Mouse (Mus musculus) retina, postnatal 7 days (tissue): ENCODE measurements around the gene Gemin6.
A peak's percentile ranks its signal among the peaks of the same experiment; 100 is the strongest.
"Not testable (repeated sequence)": the region's sequence is repeated elsewhere in the genome, so short reads cannot be mapped to it uniquely, and the experiment has no call there.

Experiments
- DNase-seq: peaks from one replicate; pipeline ENCODE4 v3.0.0-alpha.2; 2012; ENCODE audit warnings: low read depth, low spot score

Gene Gemin6

DNA sequence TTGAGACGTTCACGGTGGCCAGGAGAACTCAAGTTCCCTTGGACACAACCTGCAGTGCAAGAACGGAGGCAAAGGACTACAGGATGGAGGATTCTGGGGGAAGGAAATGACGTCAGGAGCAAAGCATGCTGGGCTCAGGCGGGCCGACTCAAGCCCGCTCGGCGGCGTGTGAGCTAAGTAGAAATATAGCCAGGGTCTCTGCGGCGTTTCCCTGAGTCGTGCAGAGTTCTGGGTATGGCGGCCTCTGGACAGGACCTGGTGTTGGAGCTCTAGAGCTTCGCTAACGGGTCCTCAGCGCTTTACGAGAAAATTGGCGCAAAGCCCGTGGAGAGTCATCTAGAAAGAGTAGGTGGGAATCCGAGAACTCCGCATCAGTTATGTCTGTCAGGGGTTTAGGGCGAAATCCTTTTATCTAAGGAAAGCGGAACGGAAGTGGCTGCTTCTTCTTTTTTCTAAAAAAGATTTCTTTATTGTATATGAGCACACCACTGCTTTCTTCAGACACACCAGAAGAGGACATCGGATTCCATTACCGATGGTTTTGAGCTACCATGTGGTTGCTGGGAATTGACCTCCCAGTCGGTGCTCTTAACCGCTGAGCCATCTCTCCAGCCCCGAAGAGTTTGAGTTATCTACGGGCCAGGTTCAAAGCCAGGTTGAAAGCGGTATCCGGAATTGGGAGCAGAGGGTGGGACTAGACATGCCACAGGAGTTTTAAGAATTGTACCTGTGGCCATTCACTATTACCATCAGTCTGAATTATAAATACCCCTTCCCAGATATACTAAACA lies at the start of gene Gemin6:
Gene Gemin6, plus strand, starts transcription at position 116 of the 791 bp plus-strand sequence.
- DNase-seq, result peak; percentile 80

DNA sequence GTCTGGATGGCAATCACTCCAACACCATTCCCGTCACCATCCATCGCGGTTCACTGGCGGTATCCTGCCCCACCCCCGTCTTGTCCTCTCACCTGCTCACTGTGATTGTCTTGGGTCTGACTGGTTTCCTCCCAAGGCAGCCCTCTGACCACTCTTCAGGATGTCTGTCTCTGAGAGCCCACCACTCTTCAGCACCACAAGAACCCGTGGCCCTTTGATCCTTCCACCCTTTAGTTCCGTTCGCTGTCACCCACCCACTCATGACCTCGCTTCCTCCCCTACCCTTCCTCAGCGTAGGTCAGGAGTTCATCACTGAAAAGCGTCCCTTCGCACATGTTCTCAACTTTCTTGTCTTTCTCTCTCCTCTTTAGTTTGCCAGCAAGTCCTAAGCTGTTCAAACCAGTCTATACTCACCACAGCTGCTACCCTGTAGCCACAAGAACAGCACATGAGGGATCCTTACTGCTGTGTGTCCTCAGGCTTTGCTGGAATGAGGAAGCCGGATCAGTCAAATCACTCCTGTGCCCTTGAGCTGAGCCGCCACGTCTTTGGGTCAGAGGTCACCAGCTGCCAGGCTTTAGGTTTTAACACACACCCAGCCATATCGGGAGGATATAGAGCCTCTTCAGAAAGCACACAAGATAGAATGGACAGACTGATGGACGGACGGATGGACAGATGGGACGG lies 49.4 kb upstream of the Gemin6 start:
- no peak for DNase-seq

DNA sequence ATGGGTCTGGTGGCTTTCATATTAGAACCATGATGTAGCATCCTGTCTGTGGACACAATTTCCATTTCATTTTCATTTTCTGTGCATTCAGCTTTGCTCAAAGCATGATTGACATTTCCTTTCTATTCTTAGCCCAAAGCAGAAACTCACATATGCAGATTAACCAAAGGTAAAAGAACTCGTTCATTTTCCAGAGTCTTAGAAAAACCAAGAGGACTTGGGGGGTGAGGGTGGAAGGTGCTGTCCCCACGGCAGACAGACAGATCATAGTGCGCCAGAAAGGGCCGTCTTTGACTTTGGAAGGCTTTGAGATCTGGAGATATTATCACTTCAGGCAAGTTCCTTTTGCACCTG lies 48.9 kb upstream of the Gemin6 start:
- no peak for DNase-seq

DNA sequence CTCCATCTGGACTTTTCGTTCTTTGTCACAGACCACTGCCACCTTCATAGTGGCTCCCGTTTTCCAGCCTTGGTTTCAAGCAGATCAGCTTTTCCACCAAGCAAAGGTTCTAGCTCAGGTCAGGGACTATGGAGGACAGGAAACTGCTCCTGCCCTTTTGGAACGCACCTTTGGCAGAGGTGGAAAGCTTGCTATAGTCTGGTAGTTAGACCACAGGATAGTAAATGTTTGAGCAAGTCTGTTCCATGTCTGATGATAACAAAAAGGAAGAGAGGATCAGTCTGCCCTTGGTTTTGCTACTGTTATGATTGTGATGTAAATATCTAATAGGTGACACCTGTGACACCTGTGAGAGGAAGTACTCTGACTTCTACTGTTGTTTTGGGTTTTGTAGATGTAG lies 48.3 kb upstream of the Gemin6 start:
- no peak for DNase-seq

DNA sequence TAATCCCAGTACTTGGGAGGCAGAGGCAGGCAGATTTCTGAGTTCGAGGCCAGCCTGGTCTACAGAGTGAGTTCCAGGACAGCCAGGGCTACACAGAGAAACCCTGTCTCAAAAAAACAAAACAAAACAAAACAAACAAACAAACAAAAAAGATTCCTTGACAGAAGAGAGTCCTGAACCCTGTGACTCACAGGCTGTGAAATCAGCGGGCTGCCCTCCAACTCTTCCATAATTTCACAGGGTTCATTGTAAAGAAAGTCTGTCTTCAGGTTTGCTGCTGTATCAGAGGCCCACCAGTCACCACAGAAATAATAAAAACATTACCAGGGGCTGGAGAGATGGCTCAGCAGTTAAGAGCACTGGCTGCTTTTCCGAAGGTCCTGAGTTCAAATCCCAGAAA lies 45.4 kb upstream of the Gemin6 start:
- DNase-seq, result not testable (repeated sequence)

DNA sequence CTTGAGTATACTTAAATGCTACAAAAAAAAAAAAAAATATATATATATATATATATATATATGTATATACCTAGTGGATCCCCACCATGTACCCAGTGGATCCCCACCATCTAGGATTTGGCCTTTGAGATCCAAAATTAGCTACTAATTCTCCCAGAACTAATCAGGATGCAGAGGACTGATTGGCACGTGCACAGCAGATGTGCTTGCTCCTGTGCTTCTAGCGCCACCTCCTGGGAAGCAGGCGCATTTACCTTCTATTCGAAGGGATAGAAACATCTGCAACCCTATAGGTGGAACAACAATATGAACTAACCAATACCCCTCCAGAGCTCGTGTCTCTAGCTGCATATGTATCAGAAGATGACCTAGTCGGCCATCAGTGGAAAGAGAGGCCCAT lies 44.3 kb upstream of the Gemin6 start:
- peak; percentile 63 for DNase-seq

DNA sequence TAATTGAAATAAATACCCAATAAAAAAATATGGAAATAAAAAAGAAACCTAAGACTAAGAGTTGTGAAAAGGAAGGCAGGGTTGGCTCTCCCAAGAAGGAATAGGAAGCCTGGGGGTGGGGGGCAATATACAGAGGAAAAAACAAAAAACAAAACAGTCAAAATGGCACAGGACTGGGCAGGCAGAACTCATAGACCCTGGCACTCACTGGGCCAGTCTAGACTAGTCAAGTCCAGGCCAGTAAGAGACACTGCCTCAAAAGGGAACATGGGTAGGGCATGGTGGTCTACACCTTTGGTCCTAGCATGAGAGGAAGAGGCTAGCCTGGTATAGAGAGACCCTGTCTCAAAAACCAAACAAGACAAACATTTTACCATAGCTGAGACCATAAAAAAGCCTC lies 43.8 kb upstream of the Gemin6 start:
- DNase-seq, result no peak

DNA sequence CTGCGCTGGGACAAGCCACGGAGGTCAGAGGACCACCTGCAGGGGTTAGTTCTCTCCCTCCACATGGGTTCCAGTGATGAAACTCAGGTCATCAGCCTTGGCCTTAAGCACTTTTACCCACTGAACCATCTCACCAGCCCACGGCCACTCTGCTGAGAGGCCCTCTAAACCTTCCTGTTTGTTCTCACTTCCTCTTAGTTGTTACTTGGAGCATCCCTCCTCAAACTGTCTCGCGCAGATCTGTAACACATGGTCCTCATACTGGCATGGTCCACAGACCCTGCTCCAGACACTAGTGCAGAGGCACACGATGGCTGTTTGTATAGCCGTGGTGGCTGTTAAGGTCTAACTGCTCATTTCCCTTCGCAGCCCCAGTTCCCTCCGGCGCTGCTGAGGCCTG lies 40.6 kb upstream of the Gemin6 start:
- DNase-seq, result no peak

DNA sequence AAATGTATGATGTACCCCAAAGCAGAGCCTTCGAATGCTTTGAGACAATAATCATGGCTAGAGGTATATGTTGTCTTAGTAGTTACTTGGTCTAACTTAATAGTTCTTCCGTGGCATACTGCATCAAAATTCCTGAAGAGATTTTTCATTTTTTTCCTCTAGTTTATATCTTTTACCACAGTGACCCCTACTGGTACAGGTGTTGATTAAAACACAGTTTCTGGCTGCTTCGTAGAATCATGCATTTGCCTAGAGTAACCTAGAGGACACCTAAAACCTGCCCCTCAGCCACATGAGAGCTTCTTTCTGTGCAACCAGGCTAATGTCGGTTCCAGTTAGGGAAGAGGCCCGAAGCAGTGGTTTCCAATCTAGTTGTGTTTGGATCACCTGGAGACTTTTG lies 31.2 kb upstream of the Gemin6 start:
- no peak for DNase-seq

DNA sequence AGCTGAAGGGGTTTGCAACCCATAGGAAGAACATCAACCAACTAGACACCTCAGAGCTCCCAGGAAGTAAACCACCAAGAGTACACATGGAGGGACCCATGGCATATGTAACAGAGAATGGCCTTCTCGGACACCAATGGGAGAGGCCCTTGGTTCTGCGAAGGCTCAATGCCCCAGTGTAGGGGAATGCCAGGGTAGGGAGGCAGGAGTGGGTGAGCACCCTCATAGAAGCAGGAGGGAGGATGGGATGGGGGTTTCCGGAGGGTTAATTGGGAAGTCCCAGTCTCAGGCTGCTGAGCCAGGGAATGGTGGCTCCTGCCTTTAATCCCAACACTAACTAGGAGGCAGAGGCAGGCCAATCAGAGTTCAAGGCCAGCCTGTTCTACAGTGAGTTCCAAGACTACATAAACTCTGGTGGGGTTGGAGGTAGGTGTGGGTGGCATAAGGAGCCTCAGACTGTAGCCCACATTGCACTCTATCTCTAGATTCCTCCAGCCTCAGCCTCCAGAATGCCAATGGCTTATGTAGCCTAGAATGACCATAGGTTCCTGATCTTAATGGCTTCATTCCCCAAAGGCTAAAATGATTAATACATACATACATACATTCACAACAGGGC lies 25.0 kb upstream of the Gemin6 start:
- DNase-seq, result no peak

DNA sequence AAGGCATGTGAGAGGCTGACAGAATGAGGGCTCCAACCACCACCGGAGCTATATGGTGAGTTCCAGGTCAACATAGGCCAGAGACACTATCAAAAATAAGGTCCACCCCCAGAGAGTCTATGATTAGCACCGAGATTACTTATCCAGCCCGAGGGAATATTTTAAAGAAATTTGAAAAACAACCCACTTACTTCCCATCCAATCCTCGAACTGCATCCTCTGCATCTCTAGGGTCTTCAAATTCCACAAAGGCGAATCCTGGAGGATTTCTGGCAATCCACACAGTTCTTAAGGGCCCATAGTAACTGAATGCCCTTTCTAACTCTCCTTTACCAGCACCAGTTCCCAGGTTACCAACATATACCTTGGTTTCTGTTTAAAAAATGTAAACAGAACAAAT lies 18.6 kb upstream of the Gemin6 start:
- DNase-seq, result no peak

DNA sequence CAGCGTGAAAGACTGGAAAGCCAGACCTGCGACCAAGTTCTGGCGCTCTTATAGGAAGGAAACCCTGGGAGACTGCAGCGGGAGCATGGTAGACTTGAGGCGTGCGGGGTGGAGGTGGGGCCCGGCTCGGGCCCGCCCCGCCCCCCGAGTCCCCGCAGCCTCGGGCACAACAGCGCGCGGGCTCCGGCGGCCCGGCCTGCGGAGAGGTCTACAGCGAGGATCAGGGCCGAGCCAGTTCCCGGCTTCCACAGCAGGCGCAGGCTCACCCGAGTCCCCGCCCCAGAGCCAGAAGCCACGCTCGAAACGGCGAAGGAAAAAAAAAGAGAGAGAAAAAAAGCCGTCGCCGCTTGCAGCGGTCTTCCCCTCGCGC lies 18.0 kb upstream of the Gemin6 start:
- no peak for DNase-seq

DNA sequence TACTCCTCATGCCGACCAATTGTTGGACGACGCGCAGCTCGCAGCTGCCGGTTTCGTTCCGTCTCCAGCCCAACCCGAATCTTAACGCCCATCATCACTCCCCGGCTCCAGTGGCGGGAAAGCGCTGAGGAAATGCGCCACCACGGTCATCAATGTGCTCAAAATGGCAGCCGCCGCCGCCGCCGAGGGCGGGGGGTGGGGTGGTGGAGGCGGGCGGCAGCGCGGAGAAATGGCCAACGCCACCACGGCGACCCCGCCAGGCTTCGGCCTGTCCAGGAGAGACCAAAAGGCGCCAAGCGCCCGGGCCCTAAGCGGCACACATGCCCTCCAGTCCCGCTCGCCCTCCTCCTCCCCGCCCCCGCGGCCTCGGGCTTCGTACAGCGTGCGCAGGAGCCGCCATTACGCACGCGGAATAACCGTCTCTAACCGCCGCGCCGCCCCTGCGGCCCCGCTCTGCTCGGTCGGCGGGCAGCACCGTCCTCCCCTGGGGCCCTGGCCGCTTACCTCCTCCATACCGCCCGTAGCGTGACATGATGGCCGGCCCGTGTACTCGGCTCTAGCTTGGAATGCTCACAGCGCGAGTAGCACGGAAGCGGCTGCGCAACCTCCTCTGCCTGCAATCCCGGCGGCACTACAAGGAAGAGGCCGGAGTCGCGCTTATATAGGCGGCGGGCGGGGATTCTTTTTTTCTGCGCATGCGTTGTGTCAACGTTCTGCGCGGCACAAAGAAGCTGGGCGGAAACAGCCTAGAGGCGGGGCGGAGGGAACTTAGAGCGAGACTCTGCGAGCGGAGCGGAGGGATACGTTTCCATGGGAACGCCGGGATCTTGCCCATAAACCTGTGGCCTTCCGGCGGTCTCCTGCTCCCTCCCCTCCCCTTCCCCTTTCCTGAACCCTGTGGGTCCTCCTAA lies 17.3 kb upstream of the Gemin6 start, which contains the start of the genes Srsf7 and Ttc39d:
Gene Srsf7, minus strand, starts transcription at position 637 of the 911 bp plus-strand sequence.
Gene Ttc39d, plus strand, starts transcription at position 790 of the 911 bp plus-strand sequence.
- peak; percentile 98 for DNase-seq

DNA sequence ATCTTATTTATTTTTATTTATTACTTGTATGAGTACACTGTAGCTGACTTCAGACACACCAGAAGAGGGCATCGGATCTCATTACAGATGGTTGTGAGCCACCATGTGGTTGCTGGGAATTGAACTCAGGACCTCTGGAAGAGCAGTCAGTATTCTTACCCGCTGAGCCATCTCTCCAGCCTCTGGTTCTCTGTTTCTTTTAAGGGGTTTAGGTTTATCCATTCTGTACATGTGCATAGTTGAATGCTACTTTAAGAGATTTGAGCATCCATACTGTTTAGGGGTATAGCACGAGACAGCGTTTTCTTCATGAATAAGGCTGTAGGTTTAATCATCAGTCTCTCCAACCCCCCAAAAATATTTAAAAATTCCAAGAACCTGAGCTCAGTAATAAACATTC lies 10.2 kb upstream of the Gemin6 start:
- not testable (repeated sequence) for DNase-seq

DNA sequence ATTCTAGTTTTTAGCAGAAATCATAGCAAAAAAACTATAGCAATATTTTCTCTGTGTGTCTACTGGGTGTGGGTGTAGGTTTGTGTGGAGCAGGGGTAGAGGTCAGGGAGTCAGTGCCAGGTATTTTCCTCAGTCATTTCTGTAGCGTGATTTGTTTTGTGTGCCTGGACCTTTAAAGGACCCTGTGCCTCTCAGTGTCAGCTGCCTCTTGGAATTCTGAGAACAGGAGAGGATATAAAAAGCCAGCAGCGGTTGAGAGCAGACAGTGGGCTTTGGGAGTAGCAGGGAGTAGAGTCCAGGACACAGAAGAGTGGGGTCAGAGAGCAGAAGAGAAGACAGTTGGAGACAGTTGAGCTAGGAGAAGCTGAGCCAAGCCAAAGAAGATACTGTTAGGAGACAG lies 4.1 kb upstream of the Gemin6 start:
- no peak for DNase-seq

DNA sequence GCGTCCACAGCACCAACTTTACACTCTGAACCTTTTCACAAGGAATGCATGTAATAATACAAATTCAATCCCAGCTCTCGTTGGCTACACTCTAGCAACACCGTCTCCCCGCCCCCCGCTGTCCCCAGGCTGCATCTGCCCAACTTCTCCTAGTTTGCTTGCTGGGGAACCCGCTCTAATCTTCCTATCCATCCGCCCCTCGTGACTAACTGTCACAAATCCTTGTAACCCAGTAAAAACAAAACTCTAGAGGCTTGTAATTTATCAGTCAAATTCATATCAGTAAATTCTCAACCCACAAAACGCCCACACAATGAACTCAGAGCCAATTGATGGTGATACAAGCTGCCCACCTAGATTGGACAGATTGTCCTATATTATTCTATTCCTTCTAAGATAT lies 3.0 kb upstream of the Gemin6 start:
- DNase-seq, result no peak

DNA sequence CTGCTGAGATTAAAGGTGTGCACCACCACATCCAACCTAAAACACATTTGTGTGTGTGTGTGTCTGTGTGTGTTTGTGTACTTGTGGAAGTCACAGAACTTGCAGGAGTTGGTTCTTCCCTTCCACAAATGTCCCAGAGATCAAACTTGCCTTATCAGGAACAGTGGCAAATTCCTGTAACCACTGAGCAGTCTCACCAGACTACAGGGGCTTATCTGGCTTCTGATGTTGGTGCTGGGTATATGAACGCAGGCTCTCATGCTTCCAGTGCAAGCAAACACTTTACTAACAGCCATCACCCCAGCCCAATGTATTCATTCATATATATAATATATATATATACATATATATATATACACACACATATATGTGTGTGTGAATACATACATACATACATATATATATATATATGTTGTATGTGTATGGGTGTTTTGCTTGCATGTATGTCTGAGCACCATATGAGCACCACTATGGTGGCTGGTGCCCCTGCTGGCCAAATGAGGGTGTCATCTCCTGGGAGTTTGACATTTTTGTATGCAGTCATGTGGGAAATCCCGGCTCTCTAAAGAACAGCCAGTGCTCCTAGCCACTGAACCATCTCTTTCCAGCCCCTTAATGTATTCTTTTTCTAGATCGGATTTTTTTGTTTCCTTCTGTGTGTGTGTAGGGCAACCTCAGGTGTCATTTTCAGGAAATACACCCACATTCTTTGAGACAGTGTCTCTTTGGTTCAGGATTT lies 2.2 kb upstream of the Gemin6 start:
- no peak for DNase-seq

DNA sequence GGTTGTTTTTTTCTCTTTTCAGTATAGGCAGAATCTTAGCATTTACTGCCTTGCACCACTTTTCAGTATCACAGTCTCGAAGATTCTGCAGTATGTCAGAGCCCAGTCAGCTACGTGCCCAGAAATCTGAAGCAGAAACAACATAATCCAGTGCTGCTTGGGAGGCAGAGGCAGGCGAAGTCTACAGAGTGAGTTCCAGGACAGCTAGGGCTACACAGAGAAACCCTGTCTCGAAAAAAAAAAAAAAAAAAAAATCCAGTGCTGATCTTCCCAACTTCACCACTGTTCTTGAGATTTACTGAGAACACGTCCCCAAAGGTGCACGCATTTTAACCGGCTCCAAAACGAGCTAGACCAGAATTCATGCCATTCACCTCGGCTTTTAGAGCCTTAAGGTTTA lies 412 bp upstream of the Gemin6 start:
- no peak for DNase-seq

DNA sequence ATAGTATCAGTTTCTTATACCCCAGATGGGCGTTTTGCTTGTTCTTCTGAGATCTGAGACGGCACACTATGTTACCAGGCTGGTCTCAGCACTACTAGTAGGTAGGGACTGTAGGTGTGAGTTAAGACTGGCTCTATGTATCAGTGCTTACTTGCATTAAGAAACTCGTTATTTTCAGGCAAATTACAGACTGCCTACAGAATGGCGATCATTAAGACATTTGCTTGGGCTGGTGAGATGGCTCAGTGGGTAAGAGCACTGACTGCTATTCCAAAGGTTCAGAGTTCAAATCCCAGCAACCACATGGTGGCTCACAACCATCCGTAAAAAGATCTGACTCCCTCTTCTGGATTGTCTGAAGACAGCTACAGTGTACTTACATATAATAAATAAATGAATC lies 901 bp downstream of the Gemin6 start:
- DNase-seq, result not testable (repeated sequence)

DNA sequence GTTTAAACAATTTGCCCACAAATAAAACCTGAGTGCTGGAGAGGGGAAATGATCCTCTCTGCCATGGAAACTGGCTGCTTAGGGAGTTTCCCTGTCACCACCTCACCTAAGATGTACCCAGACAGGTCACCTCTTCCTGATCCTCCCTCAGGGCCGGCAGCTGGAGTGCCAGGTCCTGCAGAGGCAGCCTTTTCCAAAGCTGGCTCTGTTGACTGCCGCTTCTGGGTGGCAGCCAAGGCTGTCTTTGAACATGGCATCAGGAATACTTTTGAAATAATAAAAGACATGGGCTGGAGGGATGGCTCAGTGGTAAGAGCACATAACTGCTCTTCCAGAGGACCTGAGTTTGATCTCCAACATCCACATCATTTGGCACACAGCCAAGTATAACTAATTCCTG lies 5.2 kb downstream of the Gemin6 start:
- DNase-seq, result no peak

DNA sequence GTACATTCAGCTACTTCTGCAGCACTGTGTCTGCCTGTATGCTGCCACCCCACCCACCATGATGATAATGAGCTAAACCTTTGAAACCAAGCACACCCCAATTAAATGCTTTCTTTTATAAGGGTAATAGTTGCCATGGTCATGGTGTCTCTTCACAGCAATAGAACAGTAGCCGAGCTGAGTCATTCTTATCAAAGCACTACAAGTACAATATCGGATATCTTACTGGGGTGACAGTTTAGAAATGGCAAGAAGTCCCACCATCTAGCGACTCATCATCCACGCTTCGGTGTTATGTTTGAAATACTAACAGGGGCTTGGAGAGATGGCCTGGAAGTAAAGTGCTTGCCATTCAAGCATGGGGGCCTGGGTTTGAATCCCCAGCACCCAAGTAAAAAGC lies 9.6 kb downstream of the Gemin6 start:
- DNase-seq, result no peak
